Mouse (Mus musculus) ES-E14 (cell line): Measurements from ENCODE around the gene Ankrd1.

Experiments used
- CHD2 ChIP-seq: IDR thresholded peaks from 2 replicates; pipeline ENCODE4 v1.6.1; 2014; ENCODE audit warnings: mild to moderate bottlenecking, low read depth, low read length, inconsistent platforms
- HCFC1 ChIP-seq: IDR thresholded peaks from 2 replicates; pipeline ENCODE4 v1.6.1; 2012; ENCODE audit warnings: low read length, inconsistent platforms, borderline replicate concordance; ENCODE audit not compliant: insufficient read depth
- MAFK ChIP-seq: IDR thresholded peaks from 2 replicates; pipeline ENCODE4 v1.6.1; 2014; ENCODE audit warnings: mild to moderate bottlenecking, low read depth, low read length, inconsistent platforms; ENCODE audit not compliant: insufficient read depth
- ZC3H11A ChIP-seq: IDR thresholded peaks from 2 replicates; pipeline ENCODE4 v1.6.1; 2012; ENCODE audit warnings: low read depth, mild to moderate bottlenecking, inconsistent platforms, low read length, borderline replicate concordance
- ZNF384 ChIP-seq: IDR thresholded peaks from 2 replicates; pipeline ENCODE4 v1.6.1; 2012; ENCODE audit warnings: low read depth, low read length, inconsistent platforms

- TF ChIP-seq ZC3H11A (no peak), ZNF384 (no peak), CHD2 (no peak), MAFK (no peak), HCFC1 (no peak)
These were observed 30.5 kb upstream of the Ankrd1 start for GRCm38 (mm10) chr19:36150241-36151007.
